Mouse (Mus musculus) cerebellum, adult 18-20 months (tissue): ENCODE data around the gene Mrps23.
"Not testable (repeated sequence)": the region's sequence is repeated elsewhere in the genome, so short reads cannot be mapped to it uniquely, and the experiment has no call there.

Experiments
- DNase-seq, 2 experiments: peaks; one replicate each; pipeline ENCODE4 v3.0.0; 2021

The Mrps23 gene

GRCm38 (mm10) chr11:88180467-88180958 is 23.7 kb upstream of the Mrps23 start:
- no peak for DNase-seq

- peak in 1 of 2 experiments; percentile 57 for DNase-seq
Observed at GRCm38 (mm10) chr11:88180959-88181619, 23.1 kb upstream of the Mrps23 start.

- DNase-seq = no peak
Observed at GRCm38 (mm10) chr11:88184632-88185180, 19.5 kb upstream of the Mrps23 start.

GRCm38 (mm10) chr11:88186078-88186946 is 17.9 kb upstream of the Mrps23 start:
- no peak for DNase-seq

GRCm38 (mm10) chr11:88186947-88187243 is 17.3 kb upstream of the Mrps23 start:
- DNase-seq = no peak

GRCm38 (mm10) chr11:88187417-88188133 is 16.6 kb upstream of the Mrps23 start:
- DNase-seq = peak; percentile 91 to 93

- DNase-seq = no peak
Observed at GRCm38 (mm10) chr11:88188216-88188615, 16.0 kb upstream of the Mrps23 start.

GRCm38 (mm10) chr11:88188635-88189034 is 15.6 kb upstream of the Mrps23 start:
- DNase-seq = no peak

- no peak for DNase-seq
Observed at GRCm38 (mm10) chr11:88192595-88192994, 11.6 kb upstream of the Mrps23 start.

GRCm38 (mm10) chr11:88193098-88193823 is 10.9 kb upstream of the Mrps23 start:
- no peak for DNase-seq

- DNase-seq = no peak
Observed at GRCm38 (mm10) chr11:88193824-88194696, 10.1 kb upstream of the Mrps23 start.

GRCm38 (mm10) chr11:88195699-88196098 is 8.5 kb upstream of the Mrps23 start:
- not testable (repeated sequence) for DNase-seq

GRCm38 (mm10) chr11:88197153-88197576 is 7.0 kb upstream of the Mrps23 start:
- peak; percentile 59 to 67 for DNase-seq

GRCm38 (mm10) chr11:88198223-88198622 is 6.0 kb upstream of the Mrps23 start:
- no peak for DNase-seq

GRCm38 (mm10) chr11:88201172-88201571 is 3.0 kb upstream of the Mrps23 start:
- no peak for DNase-seq

- no peak for DNase-seq
Observed at GRCm38 (mm10) chr11:88202077-88202476, 2.1 kb upstream of the Mrps23 start.

GRCm38 (mm10) chr11:88204593-88205368 is 593 bp downstream of the Mrps23 start:
- DNase-seq = no peak

GRCm38 (mm10) chr11:88206576-88206975 is 2.4 kb downstream of the Mrps23 start:
- not testable (repeated sequence) for DNase-seq

- DNase-seq = no peak
Observed at GRCm38 (mm10) chr11:88207697-88208096, 3.5 kb downstream of the Mrps23 start.

- no peak for DNase-seq
Observed at GRCm38 (mm10) chr11:88211824-88212582, 7.8 kb downstream of the Mrps23 start.
